Mouse (Mus musculus) midbrain, postnatal 0 days (tissue): ENCODE measurements around the gene Cysrt1. TPM values are rescaled to one million over a fixed set of nuclear protein-coding genes. Genes with fewer than 3 reads are reported as not detected.

Source experiments
- ATAC-seq: fragments of 200-750 bp; cut with Nextera tagmentation; 2 replicates; pipeline ENCODE4 v1.8.0; 2017; ENCODE audit warnings: moderate number of reproducible peaks, mild to moderate bottlenecking, moderate TSS enrichment, moderate library complexity; ENCODE audit not compliant: low FRiP score
- DNase-seq: peaks from one replicate; pipeline ENCODE4 v3.0.0-alpha.2; 2015; ENCODE audit warnings: low spot score
- H3K27ac ChIP-seq: fragments of 300-500 bp; sonication (generic); 2 replicates; pipeline ENCODE4 v1.5.1; 2014; ENCODE audit warnings: low read depth, mild to moderate bottlenecking, low read length, mixed read lengths
- H3K27me3 ChIP-seq: fragments of 300-500 bp; sonication (generic); 2 replicates; pipeline ENCODE4 v1.6.1; 2014; ENCODE audit warnings: low read length, control low read depth, mixed read lengths; ENCODE audit not compliant: insufficient read depth
- H3K36me3 ChIP-seq: fragments of 300-500 bp; sonication (generic); 2 replicates; pipeline ENCODE4 v1.6.1; 2014; ENCODE audit warnings: low read length, control low read depth, mixed read lengths; ENCODE audit not compliant: insufficient read depth
- H3K4me1 ChIP-seq: fragments of 300-500 bp; sonication (generic); 2 replicates; pipeline ENCODE4 v1.6.1; 2014; ENCODE audit warnings: mild to moderate bottlenecking, control low read depth, antibody characterized with exemption, low read length, mixed read lengths; ENCODE audit not compliant: insufficient read depth
- H3K4me2 ChIP-seq: fragments of 300-500 bp; sonication (generic); 2 replicates; pipeline ENCODE4 v1.6.1; 2014; ENCODE audit warnings: low read depth, mild to moderate bottlenecking, low read length, mixed read lengths; ENCODE audit not compliant: poor library complexity, severe bottlenecking
- H3K4me3 ChIP-seq: fragments of 300-500 bp; sonication (generic); 2 replicates; pipeline ENCODE4 v1.5.1; 2014; ENCODE audit warnings: low read depth, mild to moderate bottlenecking, low read length, moderate library complexity
- H3K9ac ChIP-seq: fragments of 300-500 bp; sonication (generic); replicated peaks from 2 replicates; pipeline ENCODE4 v1.6.1; 2014; ENCODE audit warnings: mild to moderate bottlenecking, low read length, moderate library complexity, mixed read lengths; ENCODE audit not compliant: poor library complexity, severe bottlenecking
- H3K9me3 ChIP-seq: fragments of 300-500 bp; sonication (generic); 2 replicates; pipeline ENCODE4 v1.6.1; 2016; ENCODE audit warnings: low read length, control low read depth
- CTCF ChIP-seq: IDR thresholded peaks from 2 replicates; pipeline ENCODE4 v1.5.1; 2016; ENCODE audit warnings: antibody characterized with exemption, mild to moderate bottlenecking
- WGBS: fragments of 180-500 bp; shearing (Covaris S2); extraction: QIAGEN DNeasy Blood & Tissue Kit; methylation state at CpG from one replicate; pipeline ENCODE4 v1.1.7; 2014; 5-methylcytosine and 5-hydroxymethylcytosine counted together
- polyA plus RNA-seq: library from polyadenylated mRNA; unstranded; fragments of >200 nt; fragmentation: Nextera tagmentation; extraction: Ambion mirVana; gene quantifications from 2 replicates; pipeline ENCODE4 v1.2.1, GENCODE M21; 2015
- total RNA-seq: library from RNA; depleted of rRNA; stranded (reverse); fragments of >200 nt; gene quantifications from 2 replicates; pipeline ENCODE4 v1.2.3, GENCODE M21; 2014; rRNA removed

Gene Cysrt1
- 1.2 TPM in 1 of 2 replicates, not detected in the other for total RNA-seq
- polyA plus RNA-seq = 0.19 TPM in 1 of 2 replicates, not detected in the other

- peak within 1 kb of the TSS; percentile 94 for H3K4me2 ChIP-seq
- no peaks in the 10 kb centered on the region for H3K27me3 ChIP-seq
- ATAC-seq = peak; percentile 60
- peak; percentile 57 for DNase-seq
- peak within 1 kb of the TSS; percentile 87 for H3K9ac ChIP-seq
- no peaks in the 10 kb centered on the region for H3K9me3 ChIP-seq
- peak within 1 kb of the TSS; percentile 80 for H3K27ac ChIP-seq
- 2% methylated on average over 42 of the region's 59 CpGs for WGBS
- peaks cover 9% of the 10 kb centered on the region; the same call in 1 of the 2 replicates for H3K4me1 ChIP-seq
- no peak for TF ChIP-seq CTCF
- peak within 1 kb of the TSS; percentile 75 for H3K4me3 ChIP-seq
- H3K36me3 ChIP-seq = peaks cover 17% of the 10 kb centered on the region
Observed at GRCm38 (mm10) chr2:25242101-25242506, at the start of gene Cysrt1, which contains the start of gene Rnf208. Gene Cysrt1, minus strand, starts transcription at chr2:25242452. Gene Rnf208, plus strand, starts transcription at chr2:25242255.

- peak overlapping the region; percentile 50 for H3K4me2 ChIP-seq
- no peaks in the 10 kb centered on the region for H3K9me3 ChIP-seq
- DNase-seq = no peak
- TF ChIP-seq CTCF = no peak
- H3K27ac ChIP-seq = no peak overlapping the region
- 11% methylated on average over 31 of the region's 32 CpGs for WGBS
- peaks cover 34% of the 10 kb centered on the region for H3K36me3 ChIP-seq
- peaks cover 11% of the 10 kb centered on the region; the same call in 1 of the 2 replicates for H3K4me1 ChIP-seq
- H3K4me3 ChIP-seq = peak overlapping the region; percentile 18
- ATAC-seq = no peak; the same call in 1 of the 2 replicates
- peaks cover 45% of the 10 kb centered on the region for H3K27me3 ChIP-seq
- peak overlapping the region; percentile 29; the same call in 1 of the 2 replicates for H3K9ac ChIP-seq
Observed at GRCm38 (mm10) chr2:25291184-25292053, 49.2 kb upstream of the Cysrt1 start.

GRCm38 (mm10) chr2:25290816-25291130 lies 48.5 kb upstream of the Cysrt1 start:
- peak overlapping the region; percentile 18 for H3K4me3 ChIP-seq
- peak overlapping the region; percentile 50 for H3K4me2 ChIP-seq
- ATAC-seq (no peak), DNase-seq (peak; percentile 49)
- peaks cover 11% of the 10 kb centered on the region; the same call in 1 of the 2 replicates for H3K4me1 ChIP-seq
- TF ChIP-seq CTCF = no peak
- peak overlapping the region; percentile 29; the same call in 1 of the 2 replicates for H3K9ac ChIP-seq
- no peaks in the 10 kb centered on the region for H3K9me3 ChIP-seq
- peaks cover 45% of the 10 kb centered on the region for H3K27me3 ChIP-seq
- H3K27ac ChIP-seq = no peak overlapping the region
- peaks cover 29% of the 10 kb centered on the region for H3K36me3 ChIP-seq
- WGBS = 0% methylated on average over 18 of the region's 18 CpGs

- WGBS = 1% methylated on average over 54 of the region's 54 CpGs
- DNase-seq (peak; percentile 54), ATAC-seq (peak; percentile 12; the same call in 1 of the 2 replicates)
- H3K4me2 ChIP-seq = peak overlapping the region; percentile 50
- H3K36me3 ChIP-seq = peaks cover 29% of the 10 kb centered on the region
- no peak for TF ChIP-seq CTCF
- H3K4me1 ChIP-seq = peaks cover 11% of the 10 kb centered on the region; the same call in 1 of the 2 replicates
- no peaks in the 10 kb centered on the region for H3K9me3 ChIP-seq
- no peak overlapping the region for H3K27ac ChIP-seq
- peaks cover 45% of the 10 kb centered on the region for H3K27me3 ChIP-seq
- H3K4me3 ChIP-seq = peak overlapping the region; percentile 18
- H3K9ac ChIP-seq = peak overlapping the region; percentile 1; the same call in 1 of the 2 replicates
Observed at GRCm38 (mm10) chr2:25290101-25290815, 48.0 kb upstream of the Cysrt1 start.

- peak within 1 kb of the TSS; percentile 1; the same call in 1 of the 2 replicates for H3K9ac ChIP-seq
- H3K4me3 ChIP-seq = peak within 1 kb of the TSS; percentile 18
- no peak for TF ChIP-seq CTCF
- peak within 1 kb of the TSS; percentile 50 for H3K4me2 ChIP-seq
- peaks cover 30% of the 10 kb centered on the region for H3K36me3 ChIP-seq
- DNase-seq (peak; percentile 67), ATAC-seq (no peak)
- 5% methylated on average over 11 of the region's 11 CpGs for WGBS
- H3K27me3 ChIP-seq = peaks cover 45% of the 10 kb centered on the region
- no peak within 1 kb of the TSS for H3K27ac ChIP-seq
- peaks cover 11% of the 10 kb centered on the region; the same call in 1 of the 2 replicates for H3K4me1 ChIP-seq
- no peaks in the 10 kb centered on the region for H3K9me3 ChIP-seq
Observed at GRCm38 (mm10) chr2:25289651-25290050, 47.4 kb upstream of the Cysrt1 start, which contains the start of gene Lrrc26. Gene Lrrc26, plus strand, starts transcription at chr2:25289915.
